Mouse (Mus musculus): Measurements from ENCODE around the gene Srek1. TPM values are rescaled to one million over a fixed set of nuclear protein-coding genes. Genes with fewer than 3 reads are reported as not detected.
A peak's percentile ranks its signal among the peaks of the same experiment; 100 is the strongest.

The Srek1 gene
- total RNA-seq (2021), result 10 to 100 TPM; 25.5 to 43.0 TPM
- long read RNA-seq, experiment 1, transcript Srek1-201 (12 exons, 3,934 nt), result major isoform, 16 of 21 reads
- long read RNA-seq, experiment 1, partial matches to known transcripts, result 1 of 21 reads
- long read RNA-seq, experiment 1, other reads (novel, unspliced or antisense), result 4 of 21 reads
- long read RNA-seq, experiment 2, transcript Srek1-201 (12 exons, 3,934 nt), result major isoform, 8 of 11 reads
- long read RNA-seq, experiment 2, partial matches to known transcripts, result 0 of 11 reads
- long read RNA-seq, experiment 2, other reads (novel, unspliced or antisense), result 3 of 11 reads

DNA sequence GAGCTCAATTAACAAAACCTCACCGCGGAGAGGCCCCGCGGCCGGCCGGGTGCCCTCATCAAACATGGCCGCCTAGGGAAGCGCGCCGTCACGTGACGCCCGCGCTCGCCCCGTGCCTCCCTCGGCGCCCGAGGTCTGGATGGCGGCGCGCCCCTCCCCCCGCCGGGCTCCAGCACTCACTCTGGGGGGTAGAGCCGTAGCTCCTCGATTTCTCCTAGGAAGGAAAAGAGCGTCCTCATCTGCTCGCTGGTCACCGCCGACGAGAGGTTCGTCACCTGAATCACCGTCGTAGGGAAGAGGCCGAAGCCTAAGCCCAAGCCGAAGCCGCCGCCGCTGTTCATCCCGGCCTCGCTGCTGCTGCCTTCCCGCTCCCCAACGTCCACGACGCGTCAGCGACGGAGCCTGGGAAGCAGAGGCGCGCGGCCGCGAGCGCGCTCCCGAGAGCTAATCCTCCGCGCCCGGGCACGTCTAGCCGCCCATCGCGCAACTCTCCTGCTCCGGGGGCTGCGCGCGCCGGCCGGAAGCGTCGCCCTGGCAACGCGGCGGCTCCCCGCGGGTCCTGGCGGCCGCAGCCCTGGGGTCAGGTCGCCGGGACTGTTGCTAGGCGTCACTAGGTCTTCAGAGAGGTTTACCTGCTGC, at the start of gene Srek1:
Srek1 (minus strand) TSS at position 490 of the 639 bp plus-strand sequence.
- peak; percentile 96 for DNase-seq

DNA sequence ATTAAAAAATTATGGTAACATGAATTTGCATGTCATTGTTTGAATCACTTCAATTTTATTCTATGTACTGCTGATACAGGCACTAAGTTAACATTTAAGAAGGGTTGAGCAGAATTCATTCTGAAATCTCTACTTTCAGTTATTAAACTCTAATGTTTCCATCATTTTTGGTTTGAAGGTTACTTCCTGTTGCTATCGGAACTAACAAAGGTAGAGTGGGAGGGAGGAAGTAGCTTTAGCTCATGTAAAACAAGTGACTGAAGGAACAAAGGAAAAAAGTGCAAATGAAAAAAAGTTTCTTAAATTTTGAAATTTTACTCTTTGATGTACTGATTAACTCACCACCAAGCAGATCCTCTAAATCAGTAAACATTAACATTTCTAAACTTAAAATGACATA, 47.9 kb upstream of the Srek1 start:
- no peak for DNase-seq

DNA sequence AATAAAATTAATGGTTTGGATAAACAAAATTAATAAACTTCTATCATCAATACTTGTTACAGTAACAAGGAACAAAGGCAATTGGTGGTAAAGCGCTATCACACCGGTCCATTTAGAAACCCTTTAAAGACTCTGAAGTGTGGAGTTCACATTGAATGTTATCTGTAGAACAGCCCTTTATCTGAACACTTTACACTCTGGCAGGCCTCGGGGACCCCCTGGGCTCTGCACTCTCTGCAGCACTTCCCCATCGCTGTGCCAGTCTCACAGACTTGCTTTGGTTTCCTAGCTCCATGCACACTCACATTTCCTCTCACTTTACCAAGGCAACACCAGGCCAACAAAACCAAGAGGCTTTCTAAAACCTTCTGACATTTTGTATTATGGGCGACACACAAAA, 45.0 kb upstream of the Srek1 start:
- DNase-seq, result no peak

DNA sequence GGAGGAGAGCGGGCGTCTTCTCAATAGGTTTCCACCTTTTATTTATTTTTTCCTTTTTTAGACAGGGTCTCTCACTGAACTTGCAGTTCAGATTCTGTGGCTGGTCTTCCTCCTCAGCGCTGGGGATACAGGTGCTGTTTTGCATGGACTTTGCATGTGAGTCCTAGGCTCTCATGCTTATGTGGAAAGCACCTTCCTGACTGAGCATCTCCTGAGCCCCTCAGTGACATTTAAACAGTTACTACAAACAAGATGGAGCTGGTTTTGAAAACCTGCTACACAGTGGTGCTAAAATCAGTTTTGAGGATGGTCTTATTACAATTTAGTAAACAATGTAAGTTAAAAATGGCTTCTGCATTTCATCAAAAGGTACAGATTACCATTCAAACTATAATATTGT, 43.5 kb upstream of the Srek1 start:
- no peak for DNase-seq

DNA sequence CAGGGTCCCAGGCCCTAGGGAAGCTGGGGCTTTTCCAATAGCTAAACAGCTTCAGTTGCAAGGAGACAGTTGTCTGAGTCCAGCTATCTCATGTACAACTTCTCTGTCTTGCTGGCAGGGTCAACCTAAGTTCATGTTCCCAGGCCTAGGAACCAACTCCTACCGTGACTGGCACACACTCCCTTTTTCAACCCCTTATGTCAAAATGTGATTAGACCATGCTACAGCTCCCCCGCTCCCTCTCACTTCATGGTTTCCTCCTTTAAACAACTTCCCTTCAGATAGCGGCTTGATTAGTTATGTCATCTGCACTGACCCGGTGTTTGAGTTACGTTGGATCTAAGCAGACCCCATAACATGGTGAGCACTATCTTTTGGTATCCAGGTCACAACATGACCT, 33.1 kb upstream of the Srek1 start:
- no peak for DNase-seq

DNA sequence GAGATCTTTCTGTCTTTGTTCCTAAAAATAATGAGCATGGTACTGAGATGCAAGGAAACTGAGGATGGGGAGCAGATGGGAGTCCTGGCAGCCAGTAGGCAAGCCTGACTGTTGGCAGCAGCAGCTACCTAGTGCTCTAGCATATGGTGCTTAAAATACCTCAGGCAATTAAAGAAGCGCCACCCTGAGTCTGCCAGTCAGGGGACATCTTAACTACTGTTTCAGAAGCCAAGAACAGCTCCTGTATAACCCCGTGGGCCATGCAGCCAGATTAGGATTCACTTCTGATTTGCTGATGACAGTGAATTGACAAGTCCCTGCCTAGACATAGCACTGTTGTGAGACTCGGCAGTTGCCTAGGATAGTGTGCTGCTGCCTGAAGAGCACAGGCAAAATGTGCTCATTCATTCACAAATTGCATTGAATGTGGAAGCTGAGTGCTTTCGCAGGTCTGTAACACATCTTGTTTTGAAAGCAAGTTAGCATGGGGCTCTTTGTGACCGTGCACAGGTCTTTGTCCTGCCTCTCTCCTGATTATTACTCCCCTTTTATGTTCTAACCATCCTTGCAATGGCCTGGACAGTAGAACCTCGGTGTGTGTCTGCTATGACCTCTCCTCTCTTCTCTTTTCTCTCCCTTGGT, 31.9 kb upstream of the Srek1 start:
- DNase-seq, result no peak

DNA sequence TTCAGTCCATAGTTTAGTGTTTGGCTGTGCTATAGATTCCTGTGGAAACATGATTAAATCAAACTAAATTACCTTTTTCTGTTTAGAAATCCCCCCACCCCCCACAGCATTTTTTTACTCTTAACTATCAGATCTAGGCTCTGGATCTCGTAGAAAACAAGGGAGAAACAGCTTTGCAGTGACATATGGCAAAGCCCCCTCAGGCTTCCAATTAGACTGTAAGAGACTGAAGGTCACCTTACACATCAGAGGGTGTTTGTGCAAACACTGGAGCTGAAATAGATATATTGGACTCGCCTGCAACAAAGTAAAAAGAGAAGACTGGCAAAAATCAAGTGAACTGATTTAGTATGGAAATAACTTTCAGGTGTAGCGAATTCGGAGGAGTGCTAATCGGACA, 29.3 kb upstream of the Srek1 start:
- no peak for DNase-seq

DNA sequence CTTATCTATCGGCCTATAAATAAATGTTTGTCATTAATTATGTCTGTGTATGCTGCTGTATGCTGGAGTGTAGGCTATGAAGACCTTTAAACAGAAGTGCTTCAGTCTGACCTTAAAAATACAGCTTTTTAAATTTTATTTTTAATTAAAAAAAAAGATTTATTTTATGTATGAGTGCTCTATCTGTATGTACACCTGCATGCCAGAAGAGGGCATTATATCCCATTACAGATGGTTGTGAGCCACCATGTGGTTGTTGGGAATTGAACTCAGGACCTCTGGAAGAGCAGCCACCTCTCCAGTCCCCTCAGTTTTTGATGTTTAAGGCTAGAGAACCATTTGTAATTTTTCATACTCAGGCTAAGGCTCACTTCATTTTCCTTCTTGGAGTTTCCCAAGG, 26.6 kb upstream of the Srek1 start:
- DNase-seq, result no peak

DNA sequence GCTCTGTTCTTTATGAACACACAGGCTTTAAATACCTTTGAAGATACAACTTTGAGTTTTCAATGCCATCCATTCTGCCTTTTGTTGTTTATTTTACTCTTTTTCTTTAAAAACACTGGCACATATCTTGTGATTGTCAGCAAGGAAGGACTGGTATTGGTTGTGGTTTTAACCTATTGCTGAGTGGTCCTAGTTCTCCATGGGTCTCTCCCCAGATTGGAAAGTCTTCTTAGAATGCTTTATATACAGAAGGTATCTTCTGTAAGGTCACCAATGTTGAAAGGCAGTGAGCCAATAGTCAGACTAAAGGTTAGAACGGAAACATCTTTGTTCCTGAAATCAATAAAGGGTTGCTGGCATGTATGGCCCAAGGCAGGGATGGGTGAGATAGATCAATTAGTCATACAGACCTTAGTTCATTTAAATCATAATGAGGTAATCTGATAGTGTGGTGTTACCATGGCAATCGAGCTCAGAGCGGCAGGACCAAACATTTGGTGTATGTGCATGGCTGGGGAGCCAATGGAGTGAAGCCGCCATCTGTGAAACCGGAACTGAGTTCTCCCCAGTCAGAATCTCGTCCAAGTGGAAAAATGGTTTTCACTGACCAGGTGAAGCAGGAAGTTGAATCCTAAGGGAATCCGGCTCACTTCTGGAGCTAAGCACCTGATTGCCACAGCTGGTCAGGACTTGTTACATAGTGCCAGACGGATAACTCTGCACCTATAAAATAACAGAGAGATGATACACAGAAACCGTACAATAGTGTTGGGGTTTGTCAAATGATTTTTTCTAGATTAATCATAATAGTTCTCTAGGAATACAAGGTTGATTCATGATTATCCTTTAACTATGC, 20.5 kb upstream of the Srek1 start:
- no peak for DNase-seq

DNA sequence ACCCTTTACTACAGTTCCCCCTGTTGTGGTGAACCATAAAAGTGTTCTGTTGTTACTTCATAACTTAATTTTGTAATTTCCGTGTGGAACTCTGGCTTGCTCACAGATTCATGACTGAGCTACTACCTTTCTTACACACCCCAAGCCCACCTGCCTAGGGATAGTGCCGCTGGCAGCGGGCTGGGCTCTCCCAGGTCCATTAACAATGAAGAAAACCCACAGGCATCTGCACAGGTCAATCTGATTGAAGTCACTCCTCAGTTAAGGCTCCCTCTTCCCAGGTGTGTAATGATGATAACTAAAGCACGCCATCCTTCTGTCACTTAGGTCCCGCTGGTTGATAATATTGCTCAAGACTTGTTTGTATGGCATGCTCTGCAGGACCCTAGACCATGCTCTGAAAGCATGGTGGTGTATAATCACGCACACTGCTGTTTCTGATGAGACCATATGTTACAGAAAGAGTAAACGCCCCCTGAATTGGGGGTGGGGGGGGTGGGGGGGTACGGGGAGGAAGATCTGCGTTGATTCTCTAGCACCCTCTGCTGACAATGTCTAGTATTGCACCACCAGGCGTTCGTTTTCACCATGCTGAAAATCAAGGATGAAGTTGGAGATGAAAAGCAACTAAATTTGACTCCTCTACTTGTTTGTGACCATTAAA, 5.6 kb upstream of the Srek1 start:
- DNase-seq, result peak; percentile 23

DNA sequence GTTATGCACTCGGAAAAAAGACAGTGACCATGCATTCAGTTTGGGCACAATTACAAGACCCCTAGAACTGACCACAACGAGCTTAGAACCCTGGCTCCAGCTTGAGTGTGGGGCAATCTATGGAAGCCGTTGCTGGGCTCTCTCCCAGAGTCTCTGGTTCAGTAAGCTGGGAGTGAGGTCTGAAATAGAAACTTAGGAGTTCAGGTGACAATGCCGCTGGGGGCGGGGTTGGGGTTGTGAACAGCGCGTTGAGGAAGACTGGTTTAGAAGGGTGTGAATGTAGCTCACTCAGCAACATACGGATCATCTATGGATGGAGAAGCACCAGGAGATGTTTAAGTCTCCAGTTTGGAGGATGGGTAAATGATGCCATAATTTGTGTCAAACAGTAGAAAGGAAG, 2.7 kb upstream of the Srek1 start:
- no peak for DNase-seq

DNA sequence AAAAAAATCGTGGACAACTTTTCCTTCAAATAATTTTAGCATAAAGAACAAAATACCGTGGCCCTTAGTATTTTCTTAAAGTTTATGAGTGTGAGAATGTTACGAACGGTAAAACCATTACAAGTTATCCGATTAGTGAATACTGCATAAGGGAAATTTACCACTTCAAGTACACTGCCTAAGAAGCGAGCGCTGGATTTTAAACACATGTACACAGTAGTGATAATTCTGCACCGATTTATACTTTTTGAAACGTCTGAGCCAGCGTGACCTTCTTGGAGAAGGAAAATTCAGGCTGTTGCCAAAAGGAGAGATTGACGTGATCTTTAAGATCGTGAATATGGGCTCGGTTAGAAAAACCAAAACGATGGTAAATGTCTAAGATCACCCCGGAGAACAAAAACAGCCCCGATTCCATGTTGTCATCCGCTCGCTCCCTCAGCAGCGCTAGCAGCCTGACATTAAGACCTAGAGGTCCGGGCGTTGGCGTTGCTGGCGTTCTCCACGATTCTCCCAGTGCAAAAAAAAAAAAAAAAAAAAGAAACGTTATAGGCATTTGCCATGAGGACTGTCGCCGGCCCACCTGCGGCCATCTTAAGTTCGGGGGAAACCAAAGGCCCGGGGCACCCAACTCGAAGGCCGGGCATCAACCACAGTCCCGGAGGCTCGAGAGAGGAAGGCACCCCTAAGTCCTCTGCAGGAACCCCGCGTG, 845 bp downstream of the Srek1 start:
- no peak for DNase-seq

DNA sequence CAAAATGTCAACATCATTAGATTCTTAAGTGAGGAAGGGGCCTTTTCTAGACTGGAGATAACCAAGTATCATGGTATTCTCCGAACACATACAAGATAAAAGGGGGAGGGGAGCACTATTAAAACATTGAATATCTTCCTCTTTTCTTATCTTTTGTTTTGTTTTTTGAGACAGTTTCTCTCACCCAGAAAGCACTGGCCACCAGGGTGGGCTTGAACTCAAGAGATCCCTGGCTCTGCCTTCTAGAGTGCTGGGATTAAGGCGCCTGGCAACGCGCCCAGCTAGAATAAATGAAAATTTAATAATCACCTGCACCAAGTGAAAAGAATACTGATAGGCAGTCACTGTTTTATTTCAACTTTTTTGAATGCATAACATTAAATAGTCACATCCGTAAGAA, 1.5 kb downstream of the Srek1 start:
- DNase-seq, result no peak

DNA sequence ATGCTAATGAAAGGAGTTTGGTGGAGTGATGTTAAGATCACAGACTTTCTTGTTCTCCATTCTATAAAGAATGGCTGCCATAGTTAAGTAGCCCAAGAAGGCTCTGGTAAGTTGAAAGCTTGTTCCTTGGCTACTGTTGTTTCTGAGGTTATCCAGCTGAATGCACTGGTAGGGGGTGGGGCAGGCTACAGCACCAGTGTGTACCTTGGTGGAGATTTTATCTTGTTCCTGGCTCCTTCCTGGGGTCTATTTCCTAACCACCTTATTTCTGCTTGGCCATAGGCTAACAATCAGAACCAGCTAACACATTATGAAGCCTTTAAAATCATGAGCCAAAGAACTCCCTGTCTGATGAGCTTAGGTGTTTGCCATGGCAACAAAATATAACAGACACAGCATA, 3.6 kb downstream of the Srek1 start:
- no peak for DNase-seq

DNA sequence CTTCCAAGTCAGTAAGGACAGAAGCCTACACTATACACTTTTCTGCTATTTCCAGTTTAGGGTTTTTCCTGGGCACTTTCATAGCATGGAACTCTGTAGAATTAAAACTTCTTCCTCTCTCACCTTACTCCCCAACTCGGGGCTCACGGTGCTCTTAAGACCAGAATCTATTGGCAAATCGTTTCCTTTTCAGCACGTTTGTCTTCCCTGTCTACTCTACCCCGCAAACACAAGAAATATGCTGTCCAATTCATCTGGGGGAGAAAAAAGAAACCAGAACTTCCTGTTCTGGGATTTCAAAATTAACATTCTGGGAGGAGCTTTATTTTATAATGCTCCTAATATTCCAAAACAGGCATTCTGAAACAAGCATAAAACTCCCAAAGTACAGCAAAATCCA, 6.5 kb downstream of the Srek1 start:
- no peak for DNase-seq

DNA sequence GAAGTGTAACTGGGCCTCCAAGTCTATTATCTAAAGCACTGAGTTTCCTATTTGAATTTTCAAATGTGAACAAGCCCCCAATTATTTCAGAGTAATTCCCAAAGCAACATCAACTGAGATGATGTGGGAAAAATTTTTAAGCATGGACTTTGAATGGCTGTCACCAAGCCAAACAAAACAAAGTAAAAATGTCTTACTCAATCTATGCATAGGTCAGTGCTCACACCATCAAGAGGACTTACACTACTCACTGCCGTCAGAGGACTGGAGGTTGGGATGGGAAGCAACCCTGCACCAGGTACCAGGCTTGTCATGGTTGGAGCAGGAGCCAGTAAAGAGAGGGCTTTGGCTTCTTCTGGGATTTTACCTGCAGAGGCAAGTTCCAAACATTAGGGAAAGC, 10.8 kb downstream of the Srek1 start:
- DNase-seq, result no peak

DNA sequence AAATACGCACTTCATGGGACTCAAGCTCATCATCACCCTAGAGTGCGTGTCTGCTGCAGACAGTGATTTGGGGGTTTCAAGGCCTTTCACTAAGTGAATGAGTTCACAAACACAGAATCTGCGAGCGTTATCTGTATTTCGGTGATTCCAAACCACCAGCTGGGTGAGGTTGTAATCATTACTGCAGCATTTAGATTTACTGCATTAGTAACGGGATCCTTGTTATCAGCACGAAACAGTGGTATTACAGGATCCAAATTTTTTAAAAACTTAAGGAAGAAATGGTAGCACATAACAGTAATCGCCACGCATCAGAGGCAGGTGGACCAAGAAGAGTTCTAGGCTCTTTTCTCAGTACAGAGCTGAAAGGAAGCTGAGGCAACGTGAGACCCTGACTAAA, 12.4 kb downstream of the Srek1 start:
- DNase-seq, result no peak

DNA sequence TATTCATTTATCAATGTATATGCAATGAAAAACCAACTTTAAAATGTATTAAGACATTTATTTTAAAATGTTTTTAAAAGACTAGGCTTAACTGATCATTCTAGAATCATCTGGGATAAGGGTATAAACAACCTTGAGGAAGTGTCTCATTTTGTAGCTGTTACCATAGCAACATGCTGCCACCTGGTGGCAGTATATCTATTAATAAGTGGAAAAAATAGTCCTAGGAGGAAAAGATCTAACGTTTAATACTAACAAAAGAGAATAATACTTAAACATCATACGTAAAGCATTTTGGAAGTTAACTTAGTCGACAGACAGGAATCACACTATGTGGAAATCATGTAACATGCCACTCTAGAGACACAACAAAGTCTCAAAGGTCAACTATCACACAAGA, 23.0 kb downstream of the Srek1 start:
- peak; percentile 12 for DNase-seq

DNA sequence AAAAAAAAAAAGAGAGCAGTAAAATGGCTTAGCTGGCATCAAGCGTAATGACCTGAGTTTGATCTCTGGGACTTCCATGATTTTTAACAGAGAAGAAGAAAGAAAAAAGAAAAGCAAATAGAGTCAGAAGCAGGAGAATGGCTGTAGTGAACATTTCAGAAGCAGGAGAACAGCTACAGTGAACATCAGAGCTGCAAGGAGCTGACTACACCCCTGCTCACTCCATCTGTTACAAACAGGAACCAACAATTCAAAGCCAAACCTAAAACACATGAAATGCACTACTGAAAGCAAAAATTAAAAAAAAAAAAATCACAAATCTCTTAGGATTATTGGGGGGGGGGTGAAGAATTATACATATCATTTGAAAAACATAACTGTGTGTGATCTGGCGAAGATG, 28.7 kb downstream of the Srek1 start:
- DNase-seq, result no peak

DNA sequence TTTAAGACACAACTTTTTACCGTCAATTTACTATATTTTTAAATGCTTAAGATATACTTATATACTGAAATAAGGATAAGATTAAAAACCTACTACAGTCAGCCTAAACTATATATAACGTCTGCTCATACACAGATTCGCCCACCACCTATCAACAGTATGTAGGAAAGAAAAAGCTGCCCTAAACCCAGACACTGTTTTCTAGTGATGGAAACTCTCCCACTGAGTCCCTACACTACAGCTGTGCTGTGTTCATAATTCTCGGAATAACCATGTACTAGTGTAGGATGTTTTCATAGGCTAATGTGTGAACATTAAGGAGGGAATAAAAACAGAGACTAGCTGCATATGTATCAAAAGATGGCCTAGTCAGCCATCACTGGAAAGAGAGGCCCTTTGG, 29.2 kb downstream of the Srek1 start:
- no peak for DNase-seq

DNA sequence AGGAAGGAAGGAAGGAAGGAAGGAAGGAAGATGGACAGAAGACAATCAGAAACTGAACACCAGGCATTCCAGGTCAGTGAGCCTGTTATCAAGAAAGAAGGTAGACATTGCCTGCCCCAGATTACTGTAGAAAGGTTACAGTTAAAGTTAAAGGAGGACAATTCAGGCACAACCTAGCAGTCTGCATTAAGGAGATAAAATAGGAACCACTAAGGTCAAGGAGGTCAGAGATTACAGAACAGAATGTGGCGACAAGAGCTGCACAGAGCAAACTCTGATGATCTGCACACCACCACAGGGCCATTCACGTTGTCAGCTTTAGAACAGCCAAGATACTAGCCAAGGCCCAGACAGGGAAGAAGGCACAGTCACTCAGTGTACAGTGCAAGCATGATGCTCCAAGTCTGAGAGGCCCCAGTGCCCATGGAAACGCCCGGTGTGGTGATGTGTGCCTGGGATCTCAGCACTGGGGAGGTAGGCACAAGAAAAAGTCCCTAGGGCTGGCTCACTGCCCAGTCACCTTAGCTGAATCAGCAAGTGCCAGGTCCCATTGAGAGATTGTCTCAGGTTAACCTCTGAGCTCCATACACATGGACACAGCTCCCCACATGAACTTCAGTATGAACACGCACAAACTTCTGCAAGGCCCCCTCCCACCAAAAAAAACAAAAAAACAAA, 38.9 kb downstream of the Srek1 start:
- no peak for DNase-seq

Measured in gastrocnemius, postnatal 10 days (tissue).